Mouse (Mus musculus) heart, adult 2 months (tissue): ENCODE measurements at regions not wholly inside any gene's neighbourhood (a gene's known extent, or its start where the extent isn't known, plus 50 kb on each side); places are given as distances from the start of the nearest gene placed in this dataset.
"Not testable (repeated sequence)": the region's sequence is repeated elsewhere in the genome, so short reads cannot be mapped to it uniquely, and the experiment has no call there.

ENCODE experiments used
- DNase-seq, 2 experiments: peaks; one replicate each; pipeline ENCODE4 v3.0.0; 2021
- H3K27ac ChIP-seq: fragments of 200-600 bp; 2 replicates; pipeline ENCODE4 v1.8.1; 2022
- H3K27me3 ChIP-seq: fragments of 200-500 bp; 2 replicates; pipeline ENCODE4 v1.6.1; 2012; ENCODE audit warnings: mild to moderate bottlenecking, low read length, inconsistent platforms, mixed read lengths; ENCODE audit not compliant: control insufficient read depth, insufficient read depth
- H3K36me3 ChIP-seq: fragments of 200-500 bp; 2 replicates; pipeline ENCODE4 v1.6.1; 2012; ENCODE audit warnings: low read length, inconsistent platforms; ENCODE audit not compliant: control insufficient read depth, insufficient read depth
- H3K4me1 ChIP-seq: fragments of 200-500 bp; 2 replicates; pipeline ENCODE4 v1.6.1; 2011; ENCODE audit warnings: low read length; ENCODE audit not compliant: control insufficient read depth, insufficient read depth
- H3K4me3 ChIP-seq: fragments of 200-600 bp; 2 replicates; pipeline ENCODE4 v1.8.1; 2022
- H3K79me2 ChIP-seq: fragments of 200-500 bp; replicated peaks from 2 replicates; pipeline ENCODE4 v1.6.1; 2012; ENCODE audit warnings: mild to moderate bottlenecking, inconsistent platforms, low read length, moderate library complexity, mixed read lengths; ENCODE audit not compliant: control insufficient read depth, insufficient read depth
- H3K9ac ChIP-seq: fragments of 200-500 bp; 2 replicates; pipeline ENCODE4 v1.6.1; 2012; ENCODE audit warnings: low read depth, mild to moderate bottlenecking, control low read depth, inconsistent platforms, low read length, mixed read lengths
- CTCF ChIP-seq: fragments of 200-600 bp; IDR thresholded peaks from 2 replicates; pipeline ENCODE4 v1.8.1; 2022; ENCODE audit warnings: antibody characterized with exemption, mild to moderate bottlenecking, moderate library complexity
- EP300 ChIP-seq: fragments of 200-500 bp; IDR thresholded peaks from 2 replicates; pipeline ENCODE4 v1.6.1; 2011; ENCODE audit warnings: low read depth, low read length, control low read depth; ENCODE audit not compliant: insufficient read depth
- POLR2A ChIP-seq: fragments of 200-500 bp; IDR thresholded peaks from 2 replicates; pipeline ENCODE4 v1.6.1; 2011; ENCODE audit warnings: mild to moderate bottlenecking, low read depth, low read length, control low read depth; ENCODE audit not compliant: insufficient read depth
- WGBS: fragments of 180-500 bp; shearing (Covaris S2); methylation state at CpG from one replicate; pipeline ENCODE4 v1.1.7; 2018; 5-methylcytosine and 5-hydroxymethylcytosine counted together
- intact Hi-C: fragments of 180-260 bp; cut with DNase I; formaldehyde crosslinking; loops from one replicate; pipeline ENCODE4 v1.15.1; 2025

DNA sequence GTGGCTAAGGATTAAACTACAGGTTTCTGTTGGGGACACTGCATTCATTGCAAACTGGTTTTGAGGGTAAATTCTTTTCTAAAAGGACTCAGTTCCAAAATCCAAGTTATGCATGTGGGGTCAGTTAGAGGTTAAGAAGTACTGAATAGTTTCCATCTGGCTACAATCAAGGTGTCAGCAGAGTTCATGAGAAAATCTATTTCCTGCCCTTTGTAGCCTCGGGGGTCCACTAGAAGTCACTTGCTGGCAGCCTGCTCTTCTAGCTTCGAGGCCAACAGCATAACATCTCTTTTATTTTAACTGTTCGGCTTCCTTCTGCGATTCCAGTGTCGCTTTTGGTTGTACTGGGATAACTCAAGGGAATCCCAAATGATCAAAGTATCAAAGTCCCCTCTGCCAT lies 283.8 kb downstream of the Nek10 start:
- intact Hi-C loops, result no loop called here
- Histone ChIP-seq H3K9ac (no peak overlapping the region), H3K79me2 (no peaks in the 10 kb centered on the region), H3K4me1 (no peaks in the 10 kb centered on the region), H3K27ac (no peak overlapping the region), H3K27me3 (no peaks in the 10 kb centered on the region), H3K36me3 (no peaks in the 10 kb centered on the region), H3K4me3 (no peak overlapping the region)
- 42% methylated on average over 5 of the region's 5 CpGs for WGBS
- no peak for DNase-seq
- TF ChIP-seq CTCF (no peak), POLR2A (no peak), EP300 (no peak)

DNA sequence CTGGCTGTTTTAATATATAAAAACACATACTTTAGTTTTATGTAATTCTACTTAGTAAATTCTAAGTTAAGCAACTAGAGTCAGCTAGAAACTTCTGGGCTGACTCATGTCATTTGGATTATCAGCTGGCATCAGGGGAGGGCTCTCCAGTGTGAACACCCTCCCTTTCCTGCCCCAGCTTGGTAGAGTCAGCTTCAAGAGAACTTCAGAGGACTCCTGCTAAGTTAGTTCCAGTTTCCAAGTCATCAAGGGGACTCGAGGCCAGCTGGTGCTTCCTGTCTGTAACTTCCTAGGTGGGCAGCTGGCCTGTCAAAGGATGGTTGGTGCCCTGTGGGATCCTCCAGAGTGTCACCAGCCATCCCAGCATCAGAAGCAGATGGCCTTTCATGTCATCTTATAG lies 293.6 kb downstream of the Nek10 start:
- Histone ChIP-seq H3K27ac (no peak overlapping the region), H3K9ac (no peak overlapping the region), H3K36me3 (no peaks in the 10 kb centered on the region), H3K79me2 (no peaks in the 10 kb centered on the region), H3K27me3 (no peaks in the 10 kb centered on the region), H3K4me3 (no peak overlapping the region), H3K4me1 (no peaks in the 10 kb centered on the region)
- TF ChIP-seq POLR2A, result no peak
- DNase-seq, result no peak
- intact Hi-C loops, result no loop called here
- WGBS, result 34% methylated on average over 1 of the region's 1 CpGs

DNA sequence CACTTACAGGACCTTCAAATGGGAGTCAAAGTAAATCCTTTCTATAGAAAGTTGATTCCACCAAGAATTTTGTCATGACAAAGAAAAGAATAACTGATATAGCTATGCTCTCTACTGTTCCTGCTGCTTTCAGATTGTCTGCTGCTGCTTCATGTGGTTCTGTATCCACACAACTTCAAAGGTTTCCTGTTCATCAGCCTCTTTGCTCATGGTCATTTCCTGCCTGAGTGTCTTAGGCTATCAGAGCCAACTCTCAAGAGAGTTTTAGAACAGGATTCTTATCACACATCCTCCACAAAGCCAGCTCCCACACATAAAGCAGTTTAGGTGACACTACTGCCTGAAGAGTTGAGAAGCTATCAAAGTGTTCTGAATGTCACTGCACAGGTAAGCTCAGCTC lies 296.7 kb downstream of the Nek10 start:
- Histone ChIP-seq H3K4me3 (no peak overlapping the region), H3K9ac (no peak overlapping the region), H3K36me3 (no peaks in the 10 kb centered on the region), H3K79me2 (no peaks in the 10 kb centered on the region), H3K27ac (no peak overlapping the region), H3K4me1 (no peaks in the 10 kb centered on the region), H3K27me3 (no peaks in the 10 kb centered on the region)
- intact Hi-C loops, result no loop called here
- DNase-seq, result no peak
- TF ChIP-seq POLR2A (no peak), EP300 (no peak), CTCF (no peak)

DNA sequence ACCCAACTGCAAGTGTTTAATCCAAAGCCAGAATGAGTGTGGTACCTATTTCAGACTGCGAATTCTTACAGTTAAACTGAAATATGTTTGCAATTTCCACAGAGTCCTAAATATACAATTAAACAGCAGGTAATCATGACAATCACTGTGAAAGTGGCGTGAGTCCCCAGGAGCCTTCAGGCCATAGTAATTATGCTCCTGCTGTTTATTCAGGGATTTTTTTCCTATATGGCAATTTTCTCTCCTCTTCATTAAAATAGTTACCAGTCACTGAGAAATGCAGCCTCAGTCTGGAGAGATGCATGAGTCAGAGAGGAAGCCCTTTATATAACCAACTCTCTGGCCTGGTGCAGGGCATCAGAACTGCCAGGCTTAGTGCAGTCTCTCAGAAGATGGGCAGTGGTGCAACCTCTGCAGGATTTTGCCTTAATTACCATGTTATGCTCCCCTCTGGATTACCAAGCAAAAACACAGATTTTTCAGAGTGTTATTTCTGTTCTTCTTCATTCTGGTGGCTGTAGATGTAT lies 304.6 kb downstream of the Nek10 start:
- DNase-seq, result no peak
- H3K4me3 ChIP-seq, result no peak overlapping the region
- no peaks in the 10 kb centered on the region for H3K27me3 ChIP-seq
- intact Hi-C loops, result no loop called here
- TF ChIP-seq CTCF (no peak), EP300 (no peak), POLR2A (no peak)
- H3K9ac ChIP-seq, result no peak overlapping the region
- WGBS, result 77% methylated on average over 2 of the region's 2 CpGs
- no peaks in the 10 kb centered on the region for H3K4me1 ChIP-seq
- no peaks in the 10 kb centered on the region for H3K79me2 ChIP-seq
- no peaks in the 10 kb centered on the region for H3K36me3 ChIP-seq
- no peak overlapping the region for H3K27ac ChIP-seq

DNA sequence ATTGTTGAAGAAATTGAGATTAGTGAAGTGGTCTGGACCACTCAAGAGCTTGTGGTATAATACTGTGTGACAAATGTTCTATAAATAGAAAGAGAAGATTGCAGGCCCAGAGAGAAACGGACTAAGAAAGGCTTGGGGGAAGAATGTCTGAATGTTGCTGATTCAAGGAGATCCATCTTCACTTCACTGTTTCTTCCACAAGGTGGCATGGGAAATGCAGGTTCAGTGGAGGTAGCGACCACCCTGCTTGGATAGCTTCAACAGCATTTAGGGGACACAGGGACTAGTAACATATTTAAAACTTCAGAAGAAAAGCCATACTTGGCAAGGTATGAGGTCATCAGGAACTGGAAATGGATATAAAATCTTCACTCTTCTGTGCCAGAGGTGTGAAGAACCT lies 316.5 kb downstream of the Nek10 start:
- Histone ChIP-seq H3K27ac (no peak overlapping the region), H3K27me3 (no peaks in the 10 kb centered on the region), H3K79me2 (no peaks in the 10 kb centered on the region), H3K4me1 (no peaks in the 10 kb centered on the region), H3K4me3 (no peak overlapping the region), H3K9ac (no peak overlapping the region), H3K36me3 (no peaks in the 10 kb centered on the region)
- no peak for DNase-seq
- intact Hi-C loops, result no loop called here
- WGBS, result 23% methylated on average over 2 of the region's 2 CpGs
- peak; percentile 32; the same call in 1 of the 2 replicates for TF ChIP-seq CTCF
- TF ChIP-seq POLR2A, result no peak
- TF ChIP-seq EP300, result no peak

DNA sequence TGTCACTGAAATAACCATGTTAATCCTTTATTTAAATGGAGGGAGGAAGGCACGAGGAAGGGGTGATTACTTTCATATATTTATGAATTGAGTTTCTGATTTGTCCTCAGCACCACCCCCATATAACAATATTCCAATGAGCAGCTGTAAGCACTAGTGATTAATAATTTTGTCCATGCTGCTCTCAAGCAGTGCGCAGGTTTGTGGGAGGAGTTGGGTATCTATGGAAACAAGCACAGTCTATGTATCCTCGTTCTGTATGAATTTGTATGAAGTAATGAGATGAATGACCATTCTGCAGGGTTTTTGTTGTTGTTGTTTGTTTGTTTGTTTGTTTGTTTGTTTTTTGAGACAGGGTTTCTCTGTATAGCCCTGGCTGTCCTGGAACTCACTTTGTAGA lies 310.6 kb downstream of the Lrrc3b start:
- Histone ChIP-seq H3K36me3 (no peaks in the 10 kb centered on the region), H3K27ac (no peak overlapping the region), H3K4me3 (no peak overlapping the region), H3K4me1 (no peaks in the 10 kb centered on the region), H3K27me3 (no peaks in the 10 kb centered on the region), H3K79me2 (no peaks in the 10 kb centered on the region), H3K9ac (no peak overlapping the region)
- intact Hi-C loops, result no loop called here
- 66% methylated on average over 3 of the region's 3 CpGs for WGBS
- no peak for DNase-seq
- no peak for TF ChIP-seq EP300
- no peak for TF ChIP-seq CTCF
- no peak for TF ChIP-seq POLR2A

DNA sequence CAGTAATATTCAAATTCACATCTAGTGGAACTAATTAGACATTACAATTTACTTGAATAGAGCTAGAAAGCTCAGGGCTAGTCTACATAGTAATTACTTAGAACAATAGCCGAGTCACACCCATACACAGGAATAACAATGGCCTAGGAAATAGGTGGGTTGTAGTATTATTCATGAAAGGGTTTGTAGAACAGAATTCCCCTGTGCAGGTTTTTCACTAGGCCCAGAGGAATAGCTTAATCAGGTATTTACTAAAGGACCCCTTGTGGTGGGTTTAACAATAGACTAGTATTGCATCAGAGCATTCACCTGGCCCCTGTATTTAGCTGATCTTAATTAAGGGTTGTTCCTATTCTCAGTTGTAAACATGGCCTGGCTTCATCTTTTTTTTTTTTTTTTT lies 297.9 kb downstream of the Lrrc3b start:
- H3K79me2 ChIP-seq, H3K36me3 ChIP-seq, H3K9ac ChIP-seq, H3K27me3 ChIP-seq, DNase-seq, H3K4me3 ChIP-seq, H3K27ac ChIP-seq, H3K4me1 ChIP-seq: not testable (repeated sequence)
- WGBS, result 76% methylated on average over 1 of the region's 1 CpGs
- intact Hi-C loops, result loop anchor here (10.0 kb wide), 1 partner anchor 64 kb away; no protein-coding TSS in a partner anchor
